ENCODE assay signal across 7 mouse cellular contexts in genomic region chr17:57274686-57275085, GRCm38 (mm10). TPM values are rescaled to one million over a fixed set of nuclear protein-coding genes. Genes with fewer than 3 reads are reported as not detected.
A peak's percentile ranks its signal among the peaks of the same experiment; 100 is the strongest.
DNase-seq lines count a peak whose midpoint lies in the region; ATAC-seq and TF ChIP-seq lines count a peak whose summit lies in the region.

No protein-coding gene starts in this region.

- no peak for ATAC-seq in liver, embryonic 13.5 days (ENCODE audit: low read depth)

- H3K27ac ChIP-seq in spleen, adult 2 months (ENCODE audit: insufficient read depth, low read length): peak overlapping the region; percentile 95
- H3K27ac ChIP-seq in embryonic fibroblast, embryonic 13.5 days (ENCODE audit: insufficient read depth, low read length): peak overlapping the region; percentile 32; the same call in 1 of the 2 replicates
- no peak overlapping the region for H3K27ac ChIP-seq in liver, embryonic 13.5 days

- no peaks in the 10 kb centered on the region for H3K36me3 ChIP-seq in spleen, adult 2 months (ENCODE audit: control insufficient read depth, insufficient read depth, low read length)
- no peaks in the 10 kb centered on the region for H3K36me3 ChIP-seq in liver, embryonic 13.5 days

- peak overlapping the region; percentile 69 for H3K4me2 ChIP-seq in liver, embryonic 13.5 days

- H3K4me3 ChIP-seq in spleen, adult 2 months (ENCODE audit: extremely low read depth, insufficient read depth, insufficient read length): peak overlapping the region; percentile 75
- H3K4me3 ChIP-seq in embryonic fibroblast, embryonic 13.5 days (ENCODE audit: insufficient read depth, low read length): peak overlapping the region; percentile 70
- H3K4me3 ChIP-seq in liver, embryonic 13.5 days (replicated peaks): peak overlapping the region; percentile 57

- TF ChIP-seq POLR2A in spleen, adult 2 months (IDR thresholded peaks at IDR 0.05; ENCODE audit: low read depth, low read length): no peak
- TF ChIP-seq POLR2A in embryonic fibroblast, embryonic 13.5 days (IDR thresholded peaks at IDR 0.05; ENCODE audit: low read depth, low read length): no peak

- TF ChIP-seq CTCF in spleen, adult 2 months (IDR thresholded peaks at IDR 0.05; ENCODE audit: extremely low read depth, insufficient read depth, insufficient read length, insufficient replicate concordance): no peak
- TF ChIP-seq CTCF in embryonic fibroblast, embryonic 13.5 days (IDR thresholded peaks at IDR 0.05; ENCODE audit: borderline replicate concordance, insufficient read depth, low read length): no peak

- no peak for DNase-seq in spleen, adult 2 months (ENCODE audit: low read depth in 1 of 2, low spot score in 2 of 2)
- no peak for DNase-seq in spleen, postnatal 10 days (ENCODE audit: low spot score in 2 of 2)
- DNase-seq in liver, embryonic 13.5 days: no peak
- no peak for DNase-seq in adrenal gland, postnatal 25 days
- DNase-seq in gastrocnemius, postnatal 25 days: no peak
- no peak for DNase-seq in gastrocnemius, postnatal 10 days

- peaks cover 14% of the 10 kb centered on the region; the same call in 1 of the 2 replicates for H3K4me1 ChIP-seq in spleen, adult 2 months (ENCODE audit: control insufficient read depth, insufficient read depth, insufficient read length)
- no peaks in the 10 kb centered on the region; the same call in 1 of the 2 replicates for H3K4me1 ChIP-seq in embryonic fibroblast, embryonic 13.5 days (ENCODE audit: control insufficient read depth, insufficient read depth, low read length)
- peaks cover 35% of the 10 kb centered on the region for H3K4me1 ChIP-seq in liver, embryonic 13.5 days (replicated peaks)

- no peaks in the 10 kb centered on the region for H3K27me3 ChIP-seq in spleen, adult 2 months (ENCODE audit: control insufficient read depth, insufficient read depth, low read length)
- H3K27me3 ChIP-seq in liver, embryonic 13.5 days: peaks cover 46% of the 10 kb centered on the region

- WGBS in spleen, adult 2 months: 8% methylated on average over 15 of the region's 15 CpGs
- WGBS in liver, embryonic 13.5 days (ENCODE audit: insufficient replicate concordance): 7% methylated on average over 15 of the region's 15 CpGs

- H3K9me3 ChIP-seq in liver, embryonic 13.5 days (replicated peaks): no peaks in the 10 kb centered on the region

- peak overlapping the region; percentile 43; the same call in 1 of the 2 replicates for H3K9ac ChIP-seq in liver, embryonic 13.5 days

RNA-seq across cellular contexts. Expression of gene Vav1, which starts 4.2 kb away (rescaled TPM):
- 51.6 and 53.3 TPM in 2 replicates for polyA plus RNA-seq in spleen, adult 2 months (2012; rRNA removed)
- polyA plus RNA-seq in embryonic fibroblast, embryonic 13.5 days (2011; ENCODE audit: insufficient read length, low read depth, missing spikeins): 0.79 TPM in 1 of 2 replicates, not detected in the other
- polyA plus RNA-seq in liver, embryonic 13.5 days (2015; fragmentation: Nextera tagmentation; extraction: Ambion mirVana): 11.6 and 12.5 TPM in 2 replicates
- 1.1 and 1.7 TPM in 2 replicates for total RNA-seq in adrenal gland, postnatal 25 days (2021)
- total RNA-seq in gastrocnemius, postnatal 25 days (2021): under 1 TPM; 0.33 to 0.56 TPM
- total RNA-seq in gastrocnemius, postnatal 10 days (2021): 1 to 10 TPM; 1.5 to 2.4 TPM

RNA-seq across cellular contexts. Expression of gene Trip10, which starts 25.4 kb away (rescaled TPM):
- polyA plus RNA-seq in spleen, adult 2 months (2012; rRNA removed): 9.8 and 10.5 TPM in 2 replicates
- polyA plus RNA-seq in embryonic fibroblast, embryonic 13.5 days (2011; ENCODE audit: insufficient read length, low read depth, missing spikeins): 58.8 and 61.3 TPM in 2 replicates
- polyA plus RNA-seq in liver, embryonic 13.5 days (2015; fragmentation: Nextera tagmentation; extraction: Ambion mirVana): 10.4 and 11.9 TPM in 2 replicates
- total RNA-seq in adrenal gland, postnatal 25 days (2021): 51.9 and 64.8 TPM in 2 replicates
- 100 to 1,000 TPM; 132 to 134 TPM for total RNA-seq in gastrocnemius, postnatal 25 days (2021)
- 10 to 100 TPM; 69.1 to 74.4 TPM for total RNA-seq in gastrocnemius, postnatal 10 days (2021)

RNA-seq across cellular contexts. Expression of gene Gpr108, which starts 26.4 kb away (rescaled TPM):
- polyA plus RNA-seq in spleen, adult 2 months (2012; rRNA removed): 38.5 and 39.0 TPM in 2 replicates
- polyA plus RNA-seq in embryonic fibroblast, embryonic 13.5 days (2011; ENCODE audit: insufficient read length, low read depth, missing spikeins): 33.5 and 33.9 TPM in 2 replicates
- 13.7 and 15.2 TPM in 2 replicates for polyA plus RNA-seq in liver, embryonic 13.5 days (2015; fragmentation: Nextera tagmentation; extraction: Ambion mirVana)
- total RNA-seq in adrenal gland, postnatal 25 days (2021): 81.0 and 96.4 TPM in 2 replicates
- total RNA-seq in gastrocnemius, postnatal 25 days (2021): 10 to 100 TPM; 20.7 to 22.7 TPM
- 10 to 100 TPM; 22.0 to 23.8 TPM for total RNA-seq in gastrocnemius, postnatal 10 days (2021)

RNA-seq across cellular contexts. Expression of gene C3, which starts 46.8 kb away (rescaled TPM):
- polyA plus RNA-seq in spleen, adult 2 months (2012; rRNA removed): 160 and 170 TPM in 2 replicates
- 3.9 TPM in 2 replicates for polyA plus RNA-seq in embryonic fibroblast, embryonic 13.5 days (2011; ENCODE audit: insufficient read length, low read depth, missing spikeins)
- polyA plus RNA-seq in liver, embryonic 13.5 days (2015; fragmentation: Nextera tagmentation; extraction: Ambion mirVana): 98.2 and 119 TPM in 2 replicates
- total RNA-seq in adrenal gland, postnatal 25 days (2021): 280 and 456 TPM in 2 replicates
- 10 to 100 TPM in 1 of 2 experiments, 1 to 10 TPM in 1; 2.5 to 26.2 TPM for total RNA-seq in gastrocnemius, postnatal 25 days (2021)
- 1 to 10 TPM; 1.6 to 3.5 TPM for total RNA-seq in gastrocnemius, postnatal 10 days (2021)
